Mouse (Mus musculus) lung, adult 2 months (tissue): ENCODE measurements around the gene Trpm5.

Experiments
- CTCF ChIP-seq: fragments of 200-500 bp; IDR thresholded peaks from 2 replicates; pipeline ENCODE4 v1.5.1; 2011; ENCODE audit warnings: mild to moderate bottlenecking, low read length, control low read depth; ENCODE audit not compliant: insufficient read depth
- POLR2A ChIP-seq: fragments of 200-500 bp; IDR thresholded peaks from 2 replicates; pipeline ENCODE4 v1.6.1; 2011; ENCODE audit warnings: low read depth, mild to moderate bottlenecking, control low read depth, low read length, borderline replicate concordance; ENCODE audit errors: extremely low read depth

DNA sequence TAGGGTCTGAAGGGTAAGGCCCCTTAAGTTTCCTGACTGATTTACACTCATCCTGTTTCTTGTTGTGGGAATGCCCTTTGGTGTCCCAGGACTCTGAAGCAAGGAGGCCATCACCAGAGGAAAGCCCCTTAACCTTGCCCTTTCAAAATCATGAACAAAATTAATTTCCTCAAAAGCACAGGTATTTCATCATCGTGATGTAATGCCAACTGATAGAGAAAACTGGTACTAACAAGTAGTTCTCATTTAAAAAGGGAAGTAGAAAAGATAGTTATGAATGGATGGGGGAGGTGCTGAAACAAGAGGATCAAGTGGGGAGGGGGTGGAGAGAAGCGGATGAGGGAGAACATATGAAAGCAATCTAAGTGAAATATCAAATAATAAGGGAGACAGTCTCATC is 70.9 kb downstream of the Trpm5 start:
- no peak for TF ChIP-seq CTCF
- TF ChIP-seq POLR2A = no peak
